Mouse (Mus musculus) midbrain, embryonic 10.5 days (tissue): Measurements from ENCODE around the gene Cblc. TPM values are rescaled to one million over a fixed set of nuclear protein-coding genes. Genes with fewer than 3 reads are reported as not detected.

Source experiments
- DNase-seq: peaks from one replicate; pipeline ENCODE4 v3.0.0-alpha.2; 2017; ENCODE audit warnings: low spot score
- H3K27ac ChIP-seq: fragments of 300-500 bp; sonication (generic); replicated peaks from 2 replicates; pipeline ENCODE4 v1.5.1; 2016; ENCODE audit warnings: mild to moderate bottlenecking
- H3K27me3 ChIP-seq: fragments of 300-500 bp; sonication (generic); 2 replicates; pipeline ENCODE4 v1.6.1; 2016; ENCODE audit warnings: low read depth, mild to moderate bottlenecking; ENCODE audit not compliant: poor library complexity, severe bottlenecking
- H3K36me3 ChIP-seq: fragments of 300-500 bp; sonication (generic); 2 replicates; pipeline ENCODE4 v1.6.1; 2016; ENCODE audit warnings: mild to moderate bottlenecking, moderate library complexity
- H3K4me1 ChIP-seq: fragments of 300-500 bp; sonication (generic); 2 replicates; pipeline ENCODE4 v1.6.1; 2016
- H3K4me3 ChIP-seq: fragments of 300-500 bp; sonication (generic); 2 replicates; pipeline ENCODE4 v1.5.1; 2016; ENCODE audit warnings: mild to moderate bottlenecking, moderate library complexity
- H3K9me3 ChIP-seq: fragments of 300-500 bp; sonication (generic); replicated peaks from 2 replicates; pipeline ENCODE4 v1.6.1; 2016; ENCODE audit warnings: mild to moderate bottlenecking
- WGBS: fragments of 180-500 bp; shearing (Covaris S2); methylation state at CpG from one replicate; pipeline ENCODE4 v1.1.7; 2016; 5-methylcytosine and 5-hydroxymethylcytosine counted together
- polyA plus RNA-seq: library from polyadenylated mRNA; unstranded; fragments of >200 nt; fragmentation: Nextera tagmentation; extraction: Ambion mirVana; gene quantifications from 2 replicates; pipeline ENCODE4 v1.2.1, GENCODE M21; 2016

Gene Cblc
- polyA plus RNA-seq, 1 experiment from 2014 or later = 0.62 TPM

GRCm38 (mm10) chr7:19752652-19753051 is 44.0 kb downstream of the Cblc start:
- WGBS = 68% methylated on average over 8 of the region's 8 CpGs
- Histone ChIP-seq H3K27me3 (no peaks in the 10 kb centered on the region), H3K4me3 (no peak overlapping the region), H3K27ac (no peak overlapping the region), H3K36me3 (no peaks in the 10 kb centered on the region), H3K4me1 (peaks cover 27% of the 10 kb centered on the region), H3K9me3 (no peaks in the 10 kb centered on the region)
- no peak for DNase-seq

GRCm38 (mm10) chr7:19751070-19751383 is 45.6 kb downstream of the Cblc start:
- Histone ChIP-seq H3K36me3 (no peaks in the 10 kb centered on the region; the same call in 1 of the 2 replicates), H3K27me3 (no peaks in the 10 kb centered on the region), H3K4me3 (no peak overlapping the region), H3K9me3 (no peaks in the 10 kb centered on the region), H3K27ac (no peak overlapping the region), H3K4me1 (peaks cover 42% of the 10 kb centered on the region)
- DNase-seq = no peak
- WGBS = 65% methylated on average over 4 of the region's 4 CpGs

GRCm38 (mm10) chr7:19750217-19751069 is 46.2 kb downstream of the Cblc start, which contains the start of gene Nectin2:
Gene Nectin2, minus strand, starts transcription at chr7:19750483.
- peak within 1 kb of the TSS; percentile 85 for H3K27ac ChIP-seq
- 16% methylated on average over 19 of the region's 19 CpGs for WGBS
- DNase-seq = peak; percentile 88

GRCm38 (mm10) chr7:19749389-19750216 is 47.0 kb downstream of the Cblc start:
- DNase-seq = peak; percentile 99
- WGBS = under 1% methylated on average over 46 of the region's 46 CpGs
- peaks cover 54% of the 10 kb centered on the region for H3K4me1 ChIP-seq
- peak overlapping the region; percentile 70 for H3K4me3 ChIP-seq
- H3K9me3 ChIP-seq = no peaks in the 10 kb centered on the region
- peaks cover 12% of the 10 kb centered on the region; the same call in 1 of the 2 replicates for H3K36me3 ChIP-seq
- no peaks in the 10 kb centered on the region for H3K27me3 ChIP-seq
- peak overlapping the region; percentile 85 for H3K27ac ChIP-seq

More at GRCm38 (mm10) chr7:19750217-19751069, 46.2 kb downstream of the Cblc start, which contains the start of gene Nectin2:
- Histone ChIP-seq H3K4me3 (peak within 1 kb of the TSS; percentile 70), H3K4me1 (peaks cover 46% of the 10 kb centered on the region), H3K36me3 (peaks cover 5% of the 10 kb centered on the region; the same call in 1 of the 2 replicates), H3K27me3 (no peaks in the 10 kb centered on the region), H3K9me3 (no peaks in the 10 kb centered on the region)

GRCm38 (mm10) chr7:19748219-19749195 is 48.1 kb downstream of the Cblc start:
- Histone ChIP-seq H3K9me3 (no peaks in the 10 kb centered on the region), H3K36me3 (peaks cover 23% of the 10 kb centered on the region), H3K27me3 (no peaks in the 10 kb centered on the region), H3K4me1 (peaks cover 58% of the 10 kb centered on the region), H3K27ac (peak overlapping the region; percentile 85), H3K4me3 (peak overlapping the region; percentile 70)
- DNase-seq = peak; percentile 60
- under 1% methylated on average over 32 of the region's 32 CpGs for WGBS

GRCm38 (mm10) chr7:19747420-19748218 is 49.0 kb downstream of the Cblc start:
- H3K36me3 ChIP-seq = peaks cover 29% of the 10 kb centered on the region
- WGBS = 1% methylated on average over 25 of the region's 25 CpGs
- no peaks in the 10 kb centered on the region for H3K9me3 ChIP-seq
- peak overlapping the region; percentile 70 for H3K4me3 ChIP-seq
- H3K4me1 ChIP-seq = peaks cover 58% of the 10 kb centered on the region
- no peak for DNase-seq
- H3K27ac ChIP-seq = peak overlapping the region; percentile 85
- no peaks in the 10 kb centered on the region for H3K27me3 ChIP-seq

GRCm38 (mm10) chr7:19746426-19747201 is 50.0 kb downstream of the Cblc start:
- Histone ChIP-seq H3K27ac (peak overlapping the region; percentile 23; the same call in 1 of the 2 replicates), H3K4me3 (peak overlapping the region; percentile 70), H3K36me3 (peaks cover 29% of the 10 kb centered on the region), H3K9me3 (no peaks in the 10 kb centered on the region), H3K27me3 (no peaks in the 10 kb centered on the region), H3K4me1 (peaks cover 68% of the 10 kb centered on the region)
- WGBS = 29% methylated on average over 6 of the region's 6 CpGs
- DNase-seq = no peak

GRCm38 (mm10) chr7:19745971-19746370 is 50.6 kb downstream of the Cblc start:
- H3K4me3 ChIP-seq = 0 out of 2 replicates have a peak overlapping the region, but pooled peaks have one; percentile 16
- no peak overlapping the region for H3K27ac ChIP-seq
- no peaks in the 10 kb centered on the region for H3K27me3 ChIP-seq
- peaks cover 31% of the 10 kb centered on the region for H3K36me3 ChIP-seq
- no peaks in the 10 kb centered on the region for H3K9me3 ChIP-seq
- no peak for DNase-seq
- WGBS = 76% methylated on average over 9 of the region's 10 CpGs
- peaks cover 72% of the 10 kb centered on the region for H3K4me1 ChIP-seq

- Histone ChIP-seq H3K36me3 (peaks cover 43% of the 10 kb centered on the region), H3K4me3 (0 out of 2 replicates have a peak overlapping the region, but pooled peaks have one; percentile 7), H3K9me3 (0 out of 2 replicates have a peak, but pooled peaks cover 3% of the 10 kb centered on the region), H3K27me3 (no peaks in the 10 kb centered on the region), H3K27ac (peak overlapping the region; percentile 46; the same call in 1 of the 2 replicates), H3K4me1 (peaks cover 64% of the 10 kb centered on the region)
- 79% methylated on average over 14 of the region's 14 CpGs for WGBS
- DNase-seq = no peak
Observed at GRCm38 (mm10) chr7:19744590-19745385, 51.8 kb downstream of the Cblc start.

GRCm38 (mm10) chr7:19743791-19744190 is 52.8 kb downstream of the Cblc start:
- no peak for DNase-seq
- Histone ChIP-seq H3K4me1 (peaks cover 63% of the 10 kb centered on the region), H3K27me3 (no peaks in the 10 kb centered on the region), H3K27ac (no peak overlapping the region), H3K4me3 (no peak overlapping the region), H3K36me3 (peaks cover 44% of the 10 kb centered on the region), H3K9me3 (0 out of 2 replicates have a peak, but pooled peaks cover 3% of the 10 kb centered on the region)
- WGBS = 91% methylated on average over 6 of the region's 6 CpGs
